Mouse (Mus musculus) CD4-positive, CD25-positive, alpha-beta regulatory T cell, adult 2 months (primary cell): Measurements from ENCODE around the gene Acacb.

Experiments
- DNase-seq: peaks from one replicate; pipeline ENCODE4 v3.0.0-alpha.2; 2012; ENCODE audit warnings: low read depth, low spot score

Gene Acacb

DNA sequence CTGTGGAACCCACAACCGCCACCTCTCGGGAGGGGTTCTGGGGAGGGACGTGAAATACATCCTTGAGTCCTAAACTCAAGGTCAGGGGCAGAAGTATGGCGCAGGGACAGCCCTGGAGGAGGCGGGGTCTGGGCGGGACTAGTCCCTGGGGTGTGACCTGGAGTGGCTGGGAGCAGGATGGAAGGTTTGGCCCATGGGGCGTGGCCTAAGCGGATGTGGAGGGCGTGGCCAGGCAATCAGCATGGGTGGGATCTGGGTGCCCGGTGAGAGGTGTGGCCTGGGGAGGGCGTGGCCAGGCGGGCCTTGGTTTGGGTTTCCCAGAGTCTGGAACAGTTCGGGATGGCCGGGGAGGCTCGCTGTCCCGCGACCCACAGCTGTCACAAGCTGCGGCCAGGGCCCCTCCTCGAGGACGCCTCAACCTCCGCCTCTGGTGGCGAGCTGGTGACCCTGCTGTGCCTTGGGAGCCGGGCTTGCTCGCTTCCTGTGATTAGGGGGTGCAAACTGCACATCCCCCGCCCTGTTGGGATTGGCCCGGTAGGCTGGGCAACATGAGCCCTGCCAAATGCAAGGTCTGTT lies 29.3 kb downstream of the Acacb start:
- DNase-seq = peak; percentile 75

DNA sequence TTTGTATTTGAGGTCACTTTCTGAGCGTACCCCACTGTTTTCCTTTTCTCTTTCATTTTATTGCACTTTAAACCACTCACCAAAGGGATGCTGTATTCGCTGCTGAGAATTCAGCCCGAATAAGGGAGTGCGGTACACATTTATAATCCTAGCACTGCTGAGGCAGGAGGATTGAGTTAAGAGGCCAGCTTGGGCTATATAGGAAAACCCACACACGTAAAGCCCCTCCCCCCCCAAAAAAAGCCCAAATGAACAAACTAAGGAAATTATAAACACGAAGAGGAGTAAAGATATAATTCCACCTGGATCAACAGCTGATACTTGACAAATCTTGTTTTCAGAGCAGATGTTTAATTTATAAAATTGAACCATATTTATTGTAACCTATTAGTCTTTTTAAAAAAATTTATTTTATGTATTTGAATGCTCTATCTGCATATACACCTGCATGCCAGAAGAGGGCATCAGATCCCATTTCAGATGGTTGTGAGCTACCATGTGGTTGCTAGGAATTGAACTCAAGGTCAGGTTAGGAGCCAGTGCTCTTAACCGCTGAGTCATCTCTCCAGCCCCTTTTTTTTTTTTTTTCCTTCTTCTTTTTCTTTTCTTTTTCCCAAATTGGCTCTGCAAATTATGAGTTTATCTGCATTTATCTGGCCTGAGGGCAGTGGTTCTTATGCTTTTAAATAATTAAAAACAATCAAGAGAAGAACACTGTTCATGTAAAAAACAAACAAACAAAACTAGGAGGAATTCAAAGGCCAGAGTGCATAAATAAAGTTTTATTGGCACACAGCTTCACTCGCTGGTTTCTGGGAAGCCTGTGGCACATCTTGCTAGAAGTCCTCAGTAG lies 30.4 kb downstream of the Acacb start:
- DNase-seq = no peak

DNA sequence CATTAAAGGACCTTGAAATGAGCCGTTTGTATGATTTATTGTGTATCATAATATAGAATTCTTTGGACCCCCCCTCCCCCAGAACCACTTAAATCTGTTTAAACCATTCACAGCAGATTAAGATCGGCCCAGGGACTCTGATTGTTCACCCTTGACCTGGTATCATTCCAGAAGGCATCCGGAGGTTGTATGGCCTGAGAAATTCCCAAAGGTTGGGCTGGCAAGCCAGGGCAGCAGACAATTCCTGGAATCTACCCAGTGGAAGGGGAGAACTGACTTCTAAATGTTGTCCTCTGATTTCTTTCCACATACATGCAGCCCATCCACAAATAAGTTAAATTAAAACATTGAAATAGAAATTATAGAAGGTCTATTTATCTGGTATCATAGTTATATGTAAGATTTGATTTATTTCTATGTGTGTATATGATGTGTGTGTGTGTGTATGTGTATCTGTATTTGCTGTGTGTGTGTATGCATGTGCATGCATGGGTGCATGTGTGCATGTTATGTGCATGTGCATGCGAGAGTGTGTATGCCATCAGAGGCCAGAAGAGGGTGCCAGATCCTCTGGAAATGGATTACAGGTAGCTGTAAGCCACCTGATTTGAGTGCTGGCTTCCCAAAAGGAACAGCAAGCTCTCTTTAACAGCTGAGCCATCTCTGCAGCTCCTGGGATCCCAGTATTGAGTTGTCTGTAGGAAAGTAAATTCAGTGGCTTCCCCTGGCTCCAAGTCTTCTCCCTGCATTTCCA lies 31.8 kb downstream of the Acacb start:
- DNase-seq = no peak

DNA sequence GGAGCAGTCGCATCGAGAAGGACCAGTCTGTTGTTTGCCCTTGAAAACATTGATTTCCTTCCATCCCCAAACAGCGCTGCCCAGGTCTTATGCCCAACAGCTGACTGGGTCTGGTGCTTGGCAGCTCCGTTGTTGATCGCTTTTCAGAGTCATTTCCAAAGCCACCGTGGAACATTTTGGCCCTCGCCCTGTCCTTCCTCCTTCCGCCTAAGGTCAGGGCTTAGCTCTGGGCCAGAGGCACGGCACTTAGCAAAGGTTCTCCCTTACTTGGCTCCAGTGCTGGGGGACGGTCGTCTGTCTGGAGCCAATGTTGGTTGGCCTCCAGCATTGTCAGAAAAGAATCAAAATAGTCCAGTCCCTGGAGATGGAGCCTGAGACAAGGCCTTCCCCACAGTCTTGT lies 33.2 kb downstream of the Acacb start:
- DNase-seq = no peak

DNA sequence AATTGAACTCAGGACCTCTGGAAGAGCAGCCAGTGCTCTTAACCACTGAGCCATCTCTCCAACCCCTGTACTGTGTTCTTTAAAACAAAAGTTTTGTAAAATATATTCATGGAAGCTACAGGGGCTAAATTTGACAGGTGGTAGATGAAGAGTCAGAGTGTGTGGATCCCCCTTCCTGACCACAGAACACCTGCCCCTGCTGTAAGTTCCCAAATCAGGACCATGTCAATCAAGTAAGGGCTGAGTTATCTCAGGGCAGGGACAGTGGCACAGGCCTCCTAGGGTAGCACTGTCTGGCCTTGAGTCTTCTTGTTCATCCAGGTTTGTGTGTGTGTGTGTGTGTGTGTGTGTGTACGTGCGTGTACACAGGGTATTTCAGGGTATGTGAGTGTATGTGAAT lies 37.2 kb downstream of the Acacb start:
- DNase-seq = no peak

DNA sequence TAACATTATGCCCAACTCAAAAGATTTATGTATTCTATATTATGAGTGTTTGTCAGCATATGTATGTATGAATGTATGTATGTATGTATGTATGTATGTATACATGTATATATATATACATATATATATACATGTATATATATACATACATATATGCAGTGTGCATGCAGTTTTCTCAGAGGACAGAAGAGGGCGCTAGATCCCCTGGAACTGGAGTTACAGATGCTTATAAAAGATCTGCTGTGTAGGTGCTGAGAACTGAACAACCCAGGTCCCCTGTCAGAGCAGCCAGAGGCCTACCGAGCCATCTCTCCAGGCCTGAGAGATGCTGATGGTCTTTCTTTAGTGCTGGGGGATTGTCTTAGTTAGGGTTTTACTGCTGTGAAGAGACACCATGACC lies 40.8 kb downstream of the Acacb start:
- DNase-seq = no peak

DNA sequence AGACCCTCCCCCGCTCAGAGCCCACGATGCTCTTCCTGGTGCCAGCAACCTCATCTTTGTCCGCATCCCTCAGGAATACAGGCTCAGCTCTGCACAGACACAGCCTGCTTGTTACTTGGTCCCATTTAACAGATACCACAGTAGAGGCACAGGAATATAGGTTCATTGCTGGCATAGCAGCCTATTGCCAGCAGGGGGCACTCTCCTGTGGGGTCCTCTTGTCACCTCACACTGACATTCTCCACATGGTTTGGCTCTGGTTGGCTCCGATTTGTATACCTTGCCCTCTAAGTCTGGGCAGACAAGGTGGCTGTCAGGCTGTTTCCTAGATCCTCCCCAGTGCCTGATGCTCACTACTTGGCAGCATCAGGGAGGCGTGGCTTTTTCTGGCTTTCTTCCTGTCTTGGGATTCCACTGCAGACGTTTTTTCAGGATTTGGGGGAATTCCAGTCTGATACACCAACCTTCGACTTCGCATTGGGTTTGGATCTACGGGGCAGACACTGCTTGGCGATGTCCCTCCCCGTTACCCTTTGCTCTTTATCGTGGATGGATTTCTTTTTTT lies 42.6 kb downstream of the Acacb start:
- peak; percentile 24 for DNase-seq

DNA sequence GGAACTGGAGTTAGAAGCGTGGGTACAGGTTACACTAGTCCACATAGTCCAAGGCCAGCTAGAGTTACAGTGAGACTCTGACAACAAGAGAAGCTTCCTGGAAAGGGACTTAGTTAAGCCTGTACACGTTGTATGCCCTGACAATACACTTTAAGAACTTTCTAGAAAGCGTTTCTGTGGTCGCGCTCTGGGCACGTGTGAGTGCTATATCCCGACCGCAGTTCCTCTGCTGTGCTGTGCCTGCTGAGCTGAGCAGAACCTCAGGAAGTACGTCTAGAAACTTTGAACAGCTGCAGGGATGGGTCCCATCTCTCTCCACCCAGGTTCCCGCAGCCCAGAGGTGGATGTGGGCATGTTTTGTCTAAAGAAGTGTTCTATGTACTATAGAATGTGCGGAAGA lies 47.8 kb downstream of the Acacb start:
- DNase-seq = peak; percentile 40

DNA sequence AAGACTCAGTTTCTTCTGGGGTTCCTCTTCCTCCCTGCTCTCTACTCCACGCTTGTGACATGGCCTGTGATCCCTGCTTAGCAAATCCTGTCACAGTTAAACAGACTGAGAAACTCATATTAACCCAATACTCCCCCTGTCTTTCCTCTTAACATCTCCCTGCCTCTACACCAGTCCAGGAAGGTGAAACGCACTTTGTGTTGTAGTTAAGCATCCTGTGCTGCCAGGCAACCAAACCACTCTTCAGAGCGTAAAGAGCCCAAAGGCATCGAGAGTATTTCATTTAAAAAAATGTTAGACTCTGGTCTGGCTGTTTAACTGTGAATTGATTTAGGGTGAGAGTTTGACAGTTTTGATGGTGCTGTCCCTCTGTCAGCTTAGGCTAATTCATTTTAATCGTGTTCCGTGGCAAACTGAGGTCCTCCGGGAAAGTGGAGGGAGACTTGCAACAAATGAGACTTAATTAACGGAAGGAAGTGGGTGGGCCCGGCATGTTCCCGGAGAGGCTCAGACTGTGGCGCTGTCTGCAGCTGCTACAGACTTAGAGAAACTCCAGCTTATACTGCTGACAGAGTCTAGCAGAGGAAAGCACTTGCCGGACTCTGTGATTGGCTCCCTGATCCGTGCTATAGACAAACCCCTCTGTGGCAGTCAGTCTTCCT lies 52.9 kb downstream of the Acacb start:
- peak; percentile 70 for DNase-seq

DNA sequence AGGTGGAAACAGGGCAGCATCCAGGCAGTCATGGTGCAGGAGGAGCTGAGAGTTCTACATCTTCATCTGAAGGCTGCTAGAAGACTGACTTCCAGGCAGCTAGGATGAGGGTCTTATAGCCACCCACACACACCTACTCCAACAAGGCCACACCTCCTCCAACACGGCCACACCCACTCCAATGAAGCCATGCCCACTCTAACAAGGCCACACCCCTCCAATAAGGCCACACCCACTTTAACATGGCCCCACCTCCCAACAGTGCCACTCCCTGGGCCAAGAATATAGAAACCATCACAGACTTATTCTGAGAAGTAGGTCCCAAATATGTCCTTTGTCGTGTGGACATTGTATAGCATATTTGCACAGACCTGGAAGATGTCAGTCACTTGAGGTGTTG lies 59.8 kb downstream of the Acacb start:
- no peak for DNase-seq

DNA sequence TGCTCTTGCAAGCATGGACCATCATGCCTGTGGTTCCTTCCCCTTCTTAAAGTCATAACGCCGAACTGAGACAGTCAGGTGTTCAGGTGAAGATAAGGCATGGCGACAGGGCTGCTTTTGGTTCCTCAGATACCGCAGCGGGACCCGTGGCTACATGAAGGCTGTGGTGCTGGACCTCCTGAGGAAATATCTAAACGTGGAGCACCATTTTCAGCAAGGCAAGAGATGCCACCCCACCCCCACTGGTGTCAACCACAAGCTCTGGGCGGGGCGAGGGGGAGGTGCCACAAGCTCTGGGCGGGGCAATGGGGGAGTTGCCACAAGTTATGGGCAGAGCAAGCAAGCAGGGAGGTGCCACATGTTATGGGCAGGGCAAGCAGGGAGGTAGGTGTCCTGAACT lies 66.8 kb downstream of the Acacb start:
- DNase-seq = peak; percentile 72

DNA sequence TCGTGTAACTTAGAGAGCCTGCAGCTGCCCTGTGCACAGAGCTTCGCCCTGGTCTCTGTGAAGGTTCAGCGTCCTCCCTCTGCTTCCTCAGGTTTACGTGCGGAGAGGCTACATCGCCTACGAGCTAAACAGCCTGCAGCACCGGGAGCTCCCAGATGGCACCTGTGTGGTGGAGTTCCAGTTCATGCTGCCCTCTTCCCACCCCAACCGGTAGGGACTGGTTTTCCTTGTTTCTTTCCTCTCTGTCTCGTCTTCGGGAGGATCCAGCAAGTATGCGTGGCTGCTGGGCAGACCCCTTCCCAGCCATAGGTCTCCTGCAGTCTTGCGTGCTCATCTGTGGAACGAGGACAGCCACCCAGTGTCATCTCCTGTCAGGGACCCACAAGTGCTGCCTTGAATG lies 72.4 kb downstream of the Acacb start:
- no peak for DNase-seq

DNA sequence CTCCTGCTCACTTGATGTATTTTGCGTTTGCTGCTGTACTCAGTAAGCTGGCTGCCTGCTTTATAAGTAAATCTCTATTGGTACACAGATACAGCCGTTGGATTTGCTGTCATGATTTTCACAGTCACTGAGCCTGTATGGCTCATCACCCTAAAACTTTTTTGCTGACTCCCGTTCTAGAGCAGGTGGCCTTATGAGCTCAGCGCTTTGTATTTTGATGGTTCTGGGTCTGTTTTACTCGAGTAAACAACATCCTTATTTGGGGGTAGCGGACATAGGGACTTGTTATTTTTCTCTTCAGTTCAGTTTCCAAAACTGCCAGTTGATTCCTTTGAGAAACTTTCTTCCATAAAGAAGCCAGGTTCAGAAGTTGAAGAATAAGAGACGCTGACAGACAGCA lies 79.7 kb downstream of the Acacb start:
- DNase-seq = no peak

DNA sequence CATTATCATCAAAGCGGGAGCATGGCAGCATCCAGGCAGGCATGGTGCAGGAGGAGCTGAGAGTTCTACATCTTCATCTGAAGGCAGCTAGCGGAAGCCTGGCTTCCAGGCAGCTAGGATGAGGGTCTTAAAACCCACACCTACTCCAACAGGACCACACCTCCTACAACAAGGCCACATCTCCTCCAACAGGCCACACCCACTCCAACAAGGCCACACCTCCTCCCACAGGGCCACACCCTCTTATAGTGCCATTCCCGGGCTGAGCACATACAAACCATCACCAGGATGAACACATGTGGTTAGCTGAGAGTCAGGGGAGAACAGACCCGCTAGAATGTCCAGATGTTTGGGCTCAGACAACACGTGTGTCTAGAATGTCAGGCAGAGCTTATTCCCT lies 82.6 kb downstream of the Acacb start:
- no peak for DNase-seq

DNA sequence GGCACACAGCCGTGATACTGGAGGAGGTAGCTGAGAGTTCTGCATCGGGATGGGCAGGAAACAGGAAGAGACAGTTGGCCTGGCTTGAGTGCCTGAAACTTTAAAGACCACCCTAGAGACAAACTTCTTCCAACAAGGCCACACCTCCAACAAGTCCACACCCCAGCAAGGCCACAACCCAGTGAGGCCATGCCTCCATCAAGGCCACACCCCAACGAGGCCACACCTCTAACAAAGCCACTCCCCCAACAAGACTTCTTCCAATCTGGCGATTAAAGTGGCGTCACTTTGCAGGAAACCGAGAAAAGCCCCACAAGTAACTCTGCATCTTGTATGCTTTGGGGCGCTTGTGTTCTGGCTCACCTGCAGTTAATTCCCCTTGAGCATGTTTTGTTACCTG lies 92.6 kb downstream of the Acacb start:
- DNase-seq = no peak

DNA sequence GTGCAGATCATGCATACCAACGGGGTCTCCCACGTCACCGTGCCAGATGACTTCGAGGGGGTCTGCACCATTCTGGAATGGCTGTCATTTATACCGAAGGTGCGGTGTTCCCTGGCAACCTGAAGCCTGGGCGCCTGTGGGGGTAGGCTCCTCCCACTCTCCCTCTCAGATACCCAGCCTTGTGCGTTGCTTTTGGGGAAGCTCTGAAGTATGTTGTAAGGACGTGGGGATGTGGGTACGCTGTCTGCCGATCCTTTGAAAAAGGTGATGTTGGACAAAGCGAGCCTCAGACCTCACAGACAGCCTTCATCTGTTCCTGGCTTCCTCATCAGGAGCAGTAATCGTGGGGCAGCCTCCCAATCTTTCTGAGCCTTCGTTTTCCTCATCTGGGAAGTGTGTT lies 93.4 kb downstream of the Acacb start:
- no peak for DNase-seq

DNA sequence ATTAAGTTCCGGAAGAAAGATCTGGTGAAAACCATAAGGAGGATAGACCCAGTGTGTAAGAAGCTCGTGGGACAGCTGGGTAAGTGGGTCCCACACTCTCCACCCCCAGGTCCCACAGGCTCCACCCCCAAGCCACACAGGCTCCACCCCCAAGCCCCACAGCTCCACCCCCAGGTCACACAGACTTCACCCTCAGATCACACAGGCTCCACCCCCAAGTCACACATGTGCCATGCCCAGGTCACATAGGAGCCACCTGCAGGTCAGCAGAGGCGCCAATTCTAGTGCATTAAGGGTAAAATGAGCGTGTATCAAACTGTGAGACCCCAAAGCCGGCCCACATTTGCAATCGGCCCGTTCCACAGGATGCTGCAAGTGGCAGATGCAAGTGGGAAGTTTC lies 100.1 kb downstream of the Acacb start:
- DNase-seq = peak; percentile 37

DNA sequence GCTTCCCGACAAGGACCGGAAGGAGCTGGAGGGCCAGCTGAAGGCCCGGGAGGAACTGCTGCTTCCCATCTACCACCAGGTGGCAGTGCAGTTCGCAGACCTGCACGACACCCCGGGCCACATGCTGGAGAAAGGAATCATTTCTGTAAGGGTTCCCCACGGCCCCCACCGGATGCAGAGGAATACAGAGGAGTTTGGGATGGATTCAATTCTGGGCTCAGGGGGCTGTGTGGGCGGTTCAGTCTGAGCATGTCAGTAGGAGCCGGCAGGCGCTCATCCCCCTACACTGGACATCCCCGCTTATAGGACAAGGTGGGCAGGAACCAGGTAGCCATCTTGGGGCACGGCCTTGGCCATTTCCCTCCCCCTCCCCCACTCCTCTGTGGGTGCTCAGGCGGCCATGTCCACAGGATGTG lies 101.8 kb downstream of the Acacb start:
- peak; percentile 80 for DNase-seq

DNA sequence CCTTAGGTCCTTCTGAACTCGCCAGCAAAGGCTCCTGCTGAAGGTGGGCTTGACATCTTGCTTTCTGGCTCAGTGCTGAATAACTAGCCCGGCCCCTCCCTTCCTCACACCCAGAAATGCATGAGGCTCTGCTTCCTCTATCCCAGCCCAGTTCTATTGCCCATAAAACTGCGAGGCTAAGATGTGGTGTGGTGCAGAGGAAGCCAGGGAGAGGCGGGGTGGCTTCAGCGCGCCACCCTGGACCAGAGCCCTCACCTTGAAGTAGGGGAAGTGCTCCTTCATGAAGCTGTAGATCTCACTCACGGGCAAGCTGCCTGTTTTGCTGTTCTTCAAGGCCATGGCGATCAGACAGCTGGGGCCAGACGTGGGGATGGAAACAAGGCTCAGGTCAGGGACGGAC lies 113.2 kb downstream of the Acacb start:
- DNase-seq = no peak

DNA sequence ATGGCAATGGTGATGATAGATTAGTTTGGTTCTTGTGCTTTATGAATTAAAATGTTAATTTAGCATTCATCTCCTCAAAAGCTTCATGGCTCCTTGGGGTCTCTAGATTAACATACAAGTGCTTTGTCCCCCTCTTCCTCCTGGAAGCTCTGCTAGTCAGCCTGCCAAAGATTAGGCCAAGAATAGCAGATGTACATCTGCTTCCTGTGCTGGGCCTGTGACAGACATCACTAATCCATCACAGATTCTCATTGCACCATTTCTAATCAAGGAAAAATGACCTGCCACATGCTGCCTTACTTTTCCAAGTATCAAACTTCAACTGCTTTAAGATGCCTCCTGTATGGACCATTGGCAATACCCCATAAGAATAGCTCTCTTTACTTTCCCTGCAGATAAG lies 115.2 kb downstream of the Acacb start:
- no peak for DNase-seq

DNA sequence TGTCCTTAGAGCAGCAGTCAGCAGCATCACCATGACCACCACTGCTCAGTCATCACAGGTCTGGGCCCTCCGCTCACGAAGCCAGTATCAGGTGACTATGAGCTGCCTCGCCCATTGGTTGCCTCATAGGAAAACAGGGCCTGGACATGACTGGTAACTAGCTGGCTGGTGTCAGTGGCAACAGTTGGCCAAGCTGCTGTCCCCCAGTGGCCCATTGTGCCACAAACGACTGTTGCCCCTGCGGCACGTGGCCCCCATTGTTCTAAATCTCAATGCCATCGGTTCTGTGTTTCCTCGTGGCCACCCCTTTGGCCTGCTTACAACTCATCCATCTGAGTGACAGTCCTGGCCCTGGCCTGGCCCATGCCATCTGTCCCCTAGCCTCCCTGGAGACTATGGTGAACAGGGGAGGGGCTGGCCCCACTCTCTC lies 117.7 kb downstream of the Acacb start:
- DNase-seq = no peak

DNA sequence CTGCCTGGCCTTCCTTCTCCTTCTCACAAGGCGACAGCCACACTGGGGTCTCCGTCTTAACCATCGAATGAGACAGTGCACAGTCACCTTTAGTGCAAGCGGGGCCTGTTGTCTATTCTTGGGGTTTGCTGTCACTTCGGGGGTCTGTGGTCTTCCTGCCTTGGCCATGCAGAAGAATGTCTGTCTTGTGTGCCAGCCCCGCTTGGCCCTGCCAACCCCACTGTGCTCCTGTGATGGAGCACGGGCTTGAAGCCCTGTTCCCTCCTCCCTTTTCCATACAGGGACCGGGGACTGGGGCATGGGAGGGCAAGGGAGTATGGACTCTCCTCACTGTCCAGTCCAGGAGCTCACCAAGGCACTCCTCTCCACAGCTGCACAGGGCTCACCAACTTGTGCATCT lies 118.5 kb downstream of the Acacb start:
- no peak for DNase-seq
